Mouse (Mus musculus): ENCODE measurements around the gene Gm14698. TPM values are rescaled to one million over a fixed set of nuclear protein-coding genes. Genes with fewer than 3 reads are reported as not detected.
"Not testable (repeated sequence)": the region's sequence is repeated elsewhere in the genome, so short reads cannot be mapped to it uniquely, and the experiment has no call there.

Gm14698 gene
- 4.4 and 5.4 TPM in 2 replicates for polyA plus RNA-seq (2015; fragmentation: Nextera tagmentation; extraction: Ambion mirVana)

GRCm38 (mm10) chrX:68821059-68821458 lies at the start of gene Gm14698:
Gene Gm14698 (plus strand): TSS chrX:68821093.
- H3K9ac ChIP-seq = not testable (repeated sequence)

DNA sequence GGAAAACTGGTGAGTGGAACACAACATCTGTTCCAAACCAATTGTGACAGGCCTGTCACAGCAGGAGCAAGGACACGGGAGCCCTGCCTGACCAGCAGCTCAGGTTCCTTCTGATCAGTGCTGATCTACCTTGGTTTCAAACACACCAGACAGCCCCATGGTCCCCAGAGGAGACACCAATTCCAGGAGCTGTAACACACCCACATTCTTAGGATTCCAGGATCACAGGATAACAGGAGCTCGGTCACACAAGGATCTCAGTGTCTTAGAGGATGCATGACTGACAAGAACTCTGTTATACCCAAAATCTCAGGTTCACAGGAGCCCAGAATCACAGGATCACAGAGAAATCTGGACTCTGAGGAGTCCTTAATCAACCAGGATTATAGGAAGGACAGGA lies 444 bp upstream of the Gm14698 start:
- not testable (repeated sequence) for H3K36me3 ChIP-seq; H3K9ac ChIP-seq; H3K9me3 ChIP-seq; H3K27me3 ChIP-seq; H3K4me1 ChIP-seq; ATAC-seq (ENCODE audit: low FRiP score, low read depth); H3K27ac ChIP-seq
- WGBS = 41% methylated on average over 2 of the region's 2 CpGs
- Histone ChIP-seq H3K4me3 (peak overlapping the region; percentile 31), H3K4me2 (replicated peaks) (peak overlapping the region; percentile 51)

More at GRCm38 (mm10) chrX:68821059-68821458, at the start of gene Gm14698:
- H3K27ac ChIP-seq, H3K36me3 ChIP-seq, H3K27me3 ChIP-seq, H3K9me3 ChIP-seq, H3K4me1 ChIP-seq: not testable (repeated sequence)
- peak within 1 kb of the TSS; percentile 31 for H3K4me3 ChIP-seq
- 21% methylated on average over 33 of the region's 36 CpGs for WGBS
- peak; percentile 85 for ATAC-seq (ENCODE audit: low FRiP score, low read depth)
- peak within 1 kb of the TSS; percentile 51 for H3K4me2 ChIP-seq (replicated peaks)

- Histone ChIP-seq H3K4me1 (no peaks in the 10 kb centered on the region), H3K9me3 (no peaks in the 10 kb centered on the region), H3K4me2 (replicated peaks) (no peak overlapping the region), H3K4me3 (no peak overlapping the region), H3K36me3 (no peaks in the 10 kb centered on the region), H3K9ac (no peak overlapping the region), H3K27me3 (no peaks in the 10 kb centered on the region), H3K27ac (no peak overlapping the region)
- 25% methylated on average over 5 of the region's 5 CpGs for WGBS
- no peak for ATAC-seq (ENCODE audit: low FRiP score, low read depth)
Measured at GRCm38 (mm10) chrX:68839548-68840444, 18.9 kb downstream of the Gm14698 start.

- H3K27me3 ChIP-seq = no peaks in the 10 kb centered on the region
- no peak overlapping the region for H3K4me3 ChIP-seq
- H3K9me3 ChIP-seq = no peaks in the 10 kb centered on the region
- no peak overlapping the region for H3K4me2 ChIP-seq (replicated peaks)
- H3K27ac ChIP-seq = no peak overlapping the region
- ATAC-seq (ENCODE audit: low FRiP score, low read depth) = no peak
- H3K9ac ChIP-seq = no peak overlapping the region
- 41% methylated on average over 2 of the region's 2 CpGs for WGBS
- H3K4me1 ChIP-seq = no peaks in the 10 kb centered on the region
- no peaks in the 10 kb centered on the region for H3K36me3 ChIP-seq
Measured at GRCm38 (mm10) chrX:68865145-68865544, 44.3 kb downstream of the Gm14698 start.

Other genes with a start within 250 kb of the Gm14698 start
- 68.5 and 71.9 TPM in 2 replicates for gene Fmr1, start 142.6 kb upstream of the Gm14698 start, polyA plus RNA-seq (2015; fragmentation: Nextera tagmentation; extraction: Ambion mirVana)
- gene Fmr1nb, start 59.3 kb upstream of the Gm14698 start, polyA plus RNA-seq (2015; fragmentation: Nextera tagmentation; extraction: Ambion mirVana) = 0.24 TPM in 1 of 2 replicates, not detected in the other
- gene Gm6812, start 72.0 kb downstream of the Gm14698 start, polyA plus RNA-seq (2015; fragmentation: Nextera tagmentation; extraction: Ambion mirVana) = not detected in 2 replicates